Mouse (Mus musculus): Measurements from ENCODE around the gene Tagap. TPM values are rescaled to one million over a fixed set of nuclear protein-coding genes. Genes with fewer than 3 reads are reported as not detected.

Tagap gene
- polyA plus RNA-seq (2014; fragmentation: Illumina TruSeq; extraction: RNeasy Lipid Tissue Mini Kit (QIAGEN cat#74804); ENCODE audit: low read depth, low replicate concordance), result 10.2 TPM

GRCm38 (mm10) chr17:7925413-7926160 is at the start of gene Tagap:
Tagap (plus strand) TSS chr17:7926000.

DNA sequence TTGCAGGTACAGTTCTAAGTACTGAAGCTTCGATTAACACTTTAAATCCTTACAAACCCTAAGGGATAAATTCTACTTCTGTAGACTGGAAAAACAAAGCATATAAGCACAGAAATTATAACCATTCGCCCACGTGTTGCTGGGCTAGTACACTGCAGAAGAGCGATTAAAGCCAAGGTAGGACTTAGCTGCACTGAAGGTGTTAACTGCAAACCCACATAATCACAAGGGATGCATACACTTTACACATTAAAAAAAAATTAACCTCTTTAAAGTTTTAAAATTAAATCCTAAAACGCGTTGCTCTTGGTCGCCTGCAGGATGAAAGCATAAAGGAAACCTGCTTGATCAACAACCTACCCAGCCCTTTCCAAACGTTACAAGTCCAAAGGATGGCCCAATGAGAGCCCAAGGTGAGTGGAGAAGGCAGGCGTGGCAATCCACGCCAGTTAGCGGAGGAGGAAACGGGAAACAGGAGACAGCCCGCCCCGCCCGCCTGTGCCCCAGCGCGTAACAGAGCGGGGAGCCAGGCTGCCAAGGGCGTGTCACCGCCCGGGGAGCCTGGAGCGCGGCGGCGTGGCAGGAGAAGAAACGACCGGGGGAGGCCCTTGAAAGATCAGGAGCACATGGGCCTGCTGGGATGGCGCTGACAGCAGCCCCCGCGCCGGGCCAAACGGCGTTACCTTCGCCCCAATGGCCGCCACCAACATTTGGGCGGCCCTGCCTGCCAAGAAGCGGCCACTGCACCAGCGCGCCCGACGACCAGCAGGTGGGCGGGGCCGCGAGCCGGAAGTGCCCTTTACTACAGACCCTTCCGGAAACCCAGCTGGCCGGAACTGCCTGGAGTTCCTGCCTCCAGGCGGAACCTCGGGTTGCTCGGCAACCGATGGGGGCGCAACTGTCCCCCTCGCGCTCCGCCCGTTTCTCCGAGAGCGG is 19.6 kb downstream of the Tagap start, which contains the start of gene Rsph3a:
Rsph3a (plus strand) TSS at position 498 of the 936 bp plus-strand sequence.

Other genes with a start within 250 kb of the Tagap start
- gene Fndc1, start 98.7 kb upstream of the Tagap start, polyA plus RNA-seq (2014; fragmentation: Illumina TruSeq; extraction: RNeasy Lipid Tissue Mini Kit (QIAGEN cat#74804); ENCODE audit: low read depth, low replicate concordance), result 16.7 TPM
- 58.4 TPM for gene Rsph3a, start 19.6 kb downstream of the Tagap start, polyA plus RNA-seq (2014; fragmentation: Illumina TruSeq; extraction: RNeasy Lipid Tissue Mini Kit (QIAGEN cat#74804); ENCODE audit: low read depth, low replicate concordance)
- 0.14 TPM for gene Gm49673, start 221.8 kb downstream of the Tagap start, polyA plus RNA-seq (2014; fragmentation: Illumina TruSeq; extraction: RNeasy Lipid Tissue Mini Kit (QIAGEN cat#74804); ENCODE audit: low read depth, low replicate concordance)
- 35.1 TPM for gene Rnaset2a, start 222.1 kb downstream of the Tagap start, polyA plus RNA-seq (2014; fragmentation: Illumina TruSeq; extraction: RNeasy Lipid Tissue Mini Kit (QIAGEN cat#74804); ENCODE audit: low read depth, low replicate concordance)
- 12.9 TPM for gene Fgfr1op, start 239.5 kb downstream of the Tagap start, polyA plus RNA-seq (2014; fragmentation: Illumina TruSeq; extraction: RNeasy Lipid Tissue Mini Kit (QIAGEN cat#74804); ENCODE audit: low read depth, low replicate concordance)